In the genomic region with DNA sequence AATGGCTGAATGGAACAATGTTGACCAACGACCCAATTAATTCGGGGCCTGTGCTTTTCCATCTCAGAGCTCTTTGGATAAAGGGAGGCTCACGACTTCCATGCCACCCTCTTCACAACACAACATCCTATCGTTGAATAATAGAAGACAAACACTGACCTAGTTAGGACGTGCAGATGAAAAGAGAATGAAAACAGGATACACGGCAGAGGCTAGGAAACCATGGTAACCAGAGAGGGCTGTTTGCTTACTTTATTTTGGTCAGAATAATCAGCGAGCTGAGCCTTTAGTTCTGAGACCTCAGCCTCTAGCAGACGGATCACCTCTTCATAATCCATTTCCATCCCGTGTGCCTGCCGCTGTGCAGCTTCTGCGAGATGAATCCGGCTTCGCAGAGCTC, we compare ENCODE assay signal across 9 mouse cellular contexts.
A peak's percentile ranks its signal among the peaks of the same experiment; 100 is the strongest.
DNase-seq lines count a peak whose midpoint lies in the region; ATAC-seq lines count a peak whose summit lies in the region.
"Had no signal": no experiment of that assay in that cellular context is flagged by ENCODE, and none has a peak within 500 bp of the region (broad histone marks: within the 10 kb centered on the region; RNA-seq: fewer than 3 reads in every experiment).

No protein-coding gene starts in this region.

- no peak overlapping the region for H3K9ac ChIP-seq in forebrain, embryonic 11.5 days (ENCODE audit: low read length)
- H3K9ac ChIP-seq in midbrain, embryonic 13.5 days (replicated peaks) = no peak overlapping the region
- H3K9ac ChIP-seq: limb, embryonic 15.5 days had no signal

- peaks cover 4% of the 10 kb centered on the region; the same call in 1 of the 2 replicates for H3K4me1 ChIP-seq in forebrain, embryonic 11.5 days (replicated peaks; ENCODE audit: control insufficient read depth, insufficient read depth, low read length)
- peaks cover 35% of the 10 kb centered on the region for H3K4me1 ChIP-seq in midbrain, embryonic 13.5 days (replicated peaks)
- H3K4me1 ChIP-seq: limb, embryonic 15.5 days had no signal

- H3K4me2 ChIP-seq in forebrain, embryonic 11.5 days (ENCODE audit: low read depth, low read length, severe bottlenecking) = peak overlapping the region; percentile 15; the same call in 1 of the 2 replicates
- no peak overlapping the region for H3K4me2 ChIP-seq in midbrain, embryonic 13.5 days (replicated peaks)
- H3K4me2 ChIP-seq: limb, embryonic 15.5 days had no signal

- intact Hi-C loops in gastrocnemius, postnatal 14 days (cut with DNase I; ENCODE audit: low total_unique reads) = no loop called here

- H3K36me3 ChIP-seq in forebrain, embryonic 11.5 days (ENCODE audit: control insufficient read depth, insufficient read depth, low read length) = no peaks in the 10 kb centered on the region
- 0 out of 2 replicates have a peak, but pooled peaks cover 10% of the 10 kb centered on the region for H3K36me3 ChIP-seq in midbrain, embryonic 13.5 days

- H3K27ac ChIP-seq in forebrain, embryonic 11.5 days (ENCODE audit: low read depth, low read length) = no peak overlapping the region
- peak overlapping the region; percentile 57 for H3K27ac ChIP-seq in midbrain, embryonic 13.5 days
- H3K27ac ChIP-seq: limb, embryonic 15.5 days had no signal

- 12% methylated on average over 13 of the region's 13 CpGs for WGBS in forebrain, embryonic 11.5 days
- 2% methylated on average over 13 of the region's 13 CpGs for WGBS in midbrain, embryonic 13.5 days

- no peaks in the 10 kb centered on the region; the same call in 1 of the 2 replicates for H3K9me3 ChIP-seq in forebrain, embryonic 11.5 days (ENCODE audit: control insufficient read depth, low read length)
- no peaks in the 10 kb centered on the region for H3K9me3 ChIP-seq in midbrain, embryonic 13.5 days
- H3K9me3 ChIP-seq: limb, embryonic 15.5 days had no signal

- DNase-seq in forebrain, embryonic 11.5 days (ENCODE audit: low spot score) = peak; percentile 66
- peak; percentile 6 for DNase-seq in induced T-regulatory cell, adult 2 months (ENCODE audit: low read depth)
- DNase-seq in spleen, adult 18-20 months = no peak
- DNase-seq in lung, postnatal 25 days (ENCODE audit: low spot score) = no peak
- DNase-seq in gastrocnemius, postnatal 14 days = no peak
- no peak for DNase-seq in lung, adult 18-20 months

- peaks cover 30% of the 10 kb centered on the region for H3K27me3 ChIP-seq in forebrain, embryonic 11.5 days (ENCODE audit: control insufficient read depth, insufficient read depth, low read length)
- peaks cover 37% of the 10 kb centered on the region for H3K27me3 ChIP-seq in midbrain, embryonic 13.5 days
- H3K27me3 ChIP-seq: limb, embryonic 15.5 days had no signal

- no peak overlapping the region for H3K4me3 ChIP-seq in forebrain, embryonic 11.5 days (ENCODE audit: low read depth, low read length)
- H3K4me3 ChIP-seq in midbrain, embryonic 13.5 days (replicated peaks) = no peak overlapping the region
- H3K4me3 ChIP-seq: limb, embryonic 15.5 days had no signal

- peak; percentile 70 for ATAC-seq in CD4-positive, CD25-positive, alpha-beta regulatory T cell, adult 4 months
- peak; percentile 88 for ATAC-seq in forebrain, embryonic 11.5 days (replicated peaks; ENCODE audit: low FRiP score)
- peak; percentile 85 for ATAC-seq in midbrain, embryonic 13.5 days

Comparison
In these comparisons a context has a peak if more than half of its experiments do, and no peak if none do; other contexts are left out.
1. DNase-seq: peak in forebrain, embryonic 11.5 days (single experiment) and induced T-regulatory cell, adult 2 months (single experiment); none in spleen, adult 18-20 months (0 of 2), lung, postnatal 25 days (single experiment), gastrocnemius, postnatal 14 days (single experiment) and lung, adult 18-20 months (0 of 2).
2. Peak in every context shown above with its lines, with median percentiles within 50 percentile points of each other: ATAC-seq.